Mouse (Mus musculus) adrenal gland, postnatal 4 days (tissue): ENCODE measurements around the gene 9530003J23Rik. TPM values are rescaled to one million over a fixed set of nuclear protein-coding genes. Genes with fewer than 3 reads are reported as not detected.

ENCODE experiments used
- DNase-seq, 2 experiments: peaks; one replicate each; pipeline ENCODE4 v3.0.0; 2021 to 2022; ENCODE audit warnings: low spot score in 2 of 2, mixed read lengths in 2 of 2
- total RNA-seq, 2 experiments: library from RNA; stranded (reverse); gene quantifications; 2 replicates each; pipeline ENCODE4 v1.2.3; 2021

Gene 9530003J23Rik
- total RNA-seq, 2 experiments from 2014 or later, result not detected

DNA sequence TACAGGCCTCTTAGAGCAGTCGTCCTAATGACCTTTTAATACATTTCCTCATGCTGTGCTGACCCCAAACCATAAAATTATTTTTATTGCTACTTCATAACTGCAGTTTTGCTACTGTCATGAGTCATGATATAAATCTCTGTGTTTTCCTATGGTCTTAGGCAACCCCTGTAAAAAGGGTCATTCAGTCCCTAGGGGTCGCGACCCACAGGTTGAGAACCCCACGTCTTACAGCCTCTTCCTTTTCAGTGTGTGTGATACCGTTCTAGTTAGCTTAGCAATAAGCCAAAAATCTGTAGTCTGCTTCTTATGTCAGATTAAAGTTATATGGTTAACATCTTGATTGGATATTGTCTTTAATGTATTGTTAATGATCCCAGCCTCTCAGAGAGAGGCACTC, 45.1 kb downstream of the 9530003J23Rik start:
- DNase-seq, result no peak

DNA sequence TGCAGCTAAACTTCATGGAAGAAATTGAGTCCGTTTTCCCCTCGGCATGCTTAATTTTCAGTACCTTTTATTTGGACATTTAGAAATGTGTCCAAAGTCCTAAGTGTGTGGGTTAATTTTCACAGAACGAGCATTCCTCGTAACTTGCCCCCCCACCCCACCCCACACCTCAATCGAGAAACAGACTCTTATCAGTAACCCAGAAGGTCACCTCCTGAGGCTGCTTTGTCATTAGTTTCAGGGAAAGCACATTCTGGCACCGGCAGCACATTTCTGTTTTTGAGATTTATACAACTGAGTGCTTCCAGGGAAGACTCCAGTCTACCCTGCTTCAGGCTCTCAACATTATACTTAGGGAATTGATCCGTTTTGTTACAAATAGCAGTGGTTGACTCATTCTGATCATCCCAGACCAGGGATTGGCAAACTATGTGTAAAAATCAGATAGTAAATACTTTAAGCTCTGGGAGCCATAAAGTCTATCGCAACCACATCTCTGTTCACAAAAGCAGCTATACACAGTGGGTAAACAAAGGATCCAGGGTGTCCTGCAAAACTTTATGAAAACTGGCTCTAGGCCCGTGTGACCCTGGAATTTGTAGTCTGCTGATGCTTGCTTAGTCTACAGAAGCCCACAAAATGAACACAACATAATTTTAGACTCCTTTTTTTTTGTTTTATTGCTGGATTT, 53.0 kb downstream of the 9530003J23Rik start:
- DNase-seq, result no peak

Other genes starting within 250 kb of the 9530003J23Rik start
- not detected for gene Lrrc10, start 193.4 kb downstream of the 9530003J23Rik start, total RNA-seq
- gene Cct2, start 174.9 kb downstream of the 9530003J23Rik start, total RNA-seq, result 100 to 1,000 TPM; 264 to 274 TPM
- 10 to 100 TPM; 37.5 to 39.2 TPM for gene Frs2, start 90.2 kb downstream of the 9530003J23Rik start, total RNA-seq
- 10 to 100 TPM; 53.2 to 57.6 TPM for gene Yeats4, start 14.2 kb downstream of the 9530003J23Rik start, total RNA-seq
- gene Lyz2, start 43.6 kb upstream of the 9530003J23Rik start, total RNA-seq, result 10 to 100 TPM; 59.8 to 74.8 TPM
- gene Lyz1, start 54.2 kb upstream of the 9530003J23Rik start, total RNA-seq, result 1 to 10 TPM; 6.8 to 8.3 TPM
- gene Cpsf6, start 141.3 kb upstream of the 9530003J23Rik start, total RNA-seq, result 100 to 1,000 TPM; 103 to 113 TPM